Mouse (Mus musculus) CH12.LX (cell line): ENCODE results near the gene Agbl5. TPM values are rescaled to one million over a fixed set of nuclear protein-coding genes. Genes with fewer than 3 reads are reported as not detected.

ENCODE experiments used
- DNase-seq: peaks from one replicate; pipeline ENCODE4 v3.0.0-alpha.2; 2013; ENCODE audit errors: extremely low read depth
- H3K27ac ChIP-seq: 2 replicates; pipeline ENCODE4 v1.5.1; 2012; ENCODE audit warnings: low read depth, mild to moderate bottlenecking, control low read depth, moderate library complexity; ENCODE audit not compliant: insufficient read depth
- H3K27me3 ChIP-seq: replicated peaks from 2 replicates; pipeline ENCODE3; 2012; ENCODE audit warnings: inconsistent platforms
- H3K36me3 ChIP-seq, 2 experiments: replicated peaks in 1 of 2; 2 replicates each; pipeline versions ENCODE3 to v1.6.1; 2012; ENCODE audit warnings: inconsistent platforms in 1 of 2, low read length in 1 of 2, mild to moderate bottlenecking in 1 of 2, mixed read lengths in 1 of 2, moderate library complexity in 1 of 2; ENCODE audit not compliant: control insufficient read depth in 1 of 2, insufficient read depth in 1 of 2
- H3K4me1 ChIP-seq, 2 experiments: 2 replicates each; pipeline ENCODE4 v1.6.1; 2012; ENCODE audit warnings: inconsistent platforms in 1 of 2, moderate library complexity in 1 of 2; ENCODE audit not compliant: insufficient read depth in 2 of 2, control insufficient read depth in 1 of 2
- H3K4me2 ChIP-seq: 2 replicates; pipeline ENCODE4 v1.6.1; 2012; ENCODE audit warnings: low read depth, mild to moderate bottlenecking, control low read depth; ENCODE audit not compliant: poor library complexity, insufficient read depth, severe bottlenecking
- H3K4me3 ChIP-seq, 3 experiments: fragments of 150-350 bp in 1 of 3; sonication (generic) in 1 of 3; replicated peaks in 1 of 3; 2 replicates each; pipeline versions ENCODE3 to v1.5.1; 2011 to 2012; ENCODE audit warnings: low read depth in 2 of 3, low read length in 2 of 3, mild to moderate bottlenecking in 2 of 3, moderate library complexity in 2 of 3, control low read depth in 1 of 3, improper control_type of control experiment in 1 of 3, inconsistent platforms in 1 of 3, mixed read lengths in 1 of 3; ENCODE audit not compliant: poor library complexity in 1 of 3
- H3K79me2 ChIP-seq: replicated peaks from 2 replicates; pipeline ENCODE4 v1.6.1; 2012; ENCODE audit warnings: mild to moderate bottlenecking, moderate library complexity; ENCODE audit not compliant: control insufficient read depth, poor library complexity, insufficient read depth, severe bottlenecking; ENCODE audit errors: extremely low read depth
- H3K9ac ChIP-seq: 2 replicates; pipeline ENCODE4 v1.6.1; 2012; ENCODE audit warnings: low read depth, mild to moderate bottlenecking, control low read depth, moderate library complexity; ENCODE audit not compliant: insufficient read depth
- H3K9me3 ChIP-seq: replicated peaks from 2 replicates; pipeline ENCODE3; 2012; ENCODE audit warnings: low read length, inconsistent platforms, mixed read lengths
- BHLHE40 ChIP-seq: IDR thresholded peaks from 2 replicates; pipeline ENCODE4 v1.6.1; 2011; ENCODE audit warnings: mild to moderate bottlenecking, low read depth, low read length, improper control_type of control experiment
- CHD1 ChIP-seq: IDR thresholded peaks from 2 replicates; pipeline ENCODE4 v1.6.1; 2012; ENCODE audit warnings: low read depth, low read length, improper control_type of control experiment, inconsistent platforms
- CHD2 ChIP-seq: IDR thresholded peaks from 2 replicates; pipeline ENCODE4 v1.6.1; 2011; ENCODE audit warnings: low read length, improper control_type of control experiment
- CTCF ChIP-seq, 2 experiments: IDR thresholded peaks in 1 of 2; conservative IDR thresholded peaks in 1 of 2; 2 replicates each; pipeline ENCODE4 v1.5.1; 2011 to 2012; ENCODE audit warnings: low read depth in 2 of 2, low read length in 2 of 2, improper control_type of control experiment in 1 of 2, inconsistent platforms in 1 of 2, mild to moderate bottlenecking in 1 of 2, moderate library complexity in 1 of 2
- ELF1 ChIP-seq: IDR thresholded peaks from 2 replicates; pipeline ENCODE4 v1.6.1; 2014; ENCODE audit warnings: low read depth, mild to moderate bottlenecking, inconsistent platforms, low read length, improper control_type of control experiment
- EP300 ChIP-seq: IDR thresholded peaks from 2 replicates; pipeline ENCODE4 v1.6.1; 2011; ENCODE audit warnings: low read length, improper control_type of control experiment
- IRF4 ChIP-seq: IDR thresholded peaks from 2 replicates; pipeline ENCODE4 v1.6.1; 2014; ENCODE audit warnings: low read depth, mild to moderate bottlenecking, inconsistent platforms, low read length, improper control_type of control experiment
- JUN ChIP-seq: IDR thresholded peaks from 2 replicates; pipeline ENCODE4 v1.6.1; 2011; ENCODE audit warnings: low read depth, mild to moderate bottlenecking, low read length, improper control_type of control experiment, moderate library complexity; ENCODE audit not compliant: insufficient read depth
- MAFK ChIP-seq: IDR thresholded peaks from 2 replicates; pipeline ENCODE4 v1.6.1; 2011; ENCODE audit warnings: low read length, improper control_type of control experiment; ENCODE audit not compliant: insufficient replicate concordance
- MEF2A ChIP-seq: IDR thresholded peaks from 2 replicates; pipeline ENCODE4 v1.6.1; 2014; ENCODE audit warnings: low read depth, mild to moderate bottlenecking, inconsistent platforms, low read length, improper control_type of control experiment, borderline replicate concordance
- MXI1 ChIP-seq: IDR thresholded peaks from 2 replicates; pipeline ENCODE4 v1.6.1; 2011; ENCODE audit warnings: mild to moderate bottlenecking, low read depth, low read length, improper control_type of control experiment
- NRF1 ChIP-seq: IDR thresholded peaks from 2 replicates; pipeline ENCODE4 v1.6.1; 2014; ENCODE audit warnings: low read depth, mild to moderate bottlenecking, inconsistent platforms, low read length, improper control_type of control experiment, moderate library complexity
- POLR2A ChIP-seq: IDR thresholded peaks from 2 replicates; pipeline ENCODE4 v1.6.1; 2011; ENCODE audit warnings: low read depth, mild to moderate bottlenecking, improper control_type of control experiment, low read length
- RAD21 ChIP-seq: IDR thresholded peaks from 2 replicates; pipeline ENCODE4 v1.6.1; 2011; ENCODE audit warnings: low read depth, mild to moderate bottlenecking, low read length, improper control_type of control experiment, moderate library complexity
- TBP ChIP-seq: conservative IDR thresholded peaks from 2 replicates; pipeline ENCODE4 v1.6.1; 2011; ENCODE audit warnings: low read depth, low read length, improper control_type of control experiment
- TCF12 ChIP-seq: IDR thresholded peaks from 2 replicates; pipeline ENCODE4 v1.6.1; 2014; ENCODE audit warnings: low read depth, mild to moderate bottlenecking, inconsistent platforms, low read length, improper control_type of control experiment
- USF1 ChIP-seq: IDR thresholded peaks from 2 replicates; pipeline ENCODE4 v1.6.1; 2014; ENCODE audit warnings: low read depth, mild to moderate bottlenecking, inconsistent platforms, low read length, improper control_type of control experiment
- USF2 ChIP-seq: conservative IDR thresholded peaks from 2 replicates; pipeline ENCODE4 v1.6.1; 2011; ENCODE audit warnings: low read depth, low read length, improper control_type of control experiment
- ZKSCAN1 ChIP-seq: IDR thresholded peaks from 2 replicates; pipeline ENCODE4 v1.6.1; 2012; ENCODE audit warnings: low read depth, inconsistent platforms, low read length, improper control_type of control experiment, borderline replicate concordance
- ZMIZ1 ChIP-seq: IDR thresholded peaks from 2 replicates; pipeline ENCODE4 v1.6.1; 2012; ENCODE audit warnings: low read depth, mild to moderate bottlenecking, inconsistent platforms, low read length, improper control_type of control experiment
- dilution Hi-C: fragments of 300-500 bp; cut with MboI; formaldehyde crosslinking; loops from 2 replicates; pipeline ENCODE4 v1.14.3; 2020; ENCODE audit warnings: low sequenced_read_pairs; ENCODE audit not compliant: extremely low pct_unique_long_range_greater_than_20kb, extremely low pct_ligation_motif_present
- in situ Hi-C: fragments of 300-500 bp; cut with MboI; formaldehyde crosslinking; loops from 3 replicates; pipeline ENCODE4 v1.14.3; 2019; ENCODE audit warnings: low sequenced_read_pairs, low pct_ligation_motif_present, low pct_unique_long_range_greater_than_20kb, mixed read lengths
- polyA plus RNA-seq: library from polyadenylated mRNA; unstranded; fragments of >175 nt; gene quantifications from 2 replicates; pipeline ENCODE4 v1.2.1, GENCODE M21; 2012; ENCODE audit warnings: low read depth; ENCODE audit not compliant: insufficient read length
- total RNA-seq, 2 experiments: library from RNA; depleted of rRNA; stranded (reverse); fragments of 300-350 nt in 1 of 2; fragments of >200 nt in 1 of 2; gene quantifications; 2 replicates each; pipeline ENCODE4 v1.2.3; 2012 to 2014

Gene Agbl5
- total and polyA plus RNA-seq, 3 experiments, result 4.1 to 11.6 (median 9.3) TPM

DNA sequence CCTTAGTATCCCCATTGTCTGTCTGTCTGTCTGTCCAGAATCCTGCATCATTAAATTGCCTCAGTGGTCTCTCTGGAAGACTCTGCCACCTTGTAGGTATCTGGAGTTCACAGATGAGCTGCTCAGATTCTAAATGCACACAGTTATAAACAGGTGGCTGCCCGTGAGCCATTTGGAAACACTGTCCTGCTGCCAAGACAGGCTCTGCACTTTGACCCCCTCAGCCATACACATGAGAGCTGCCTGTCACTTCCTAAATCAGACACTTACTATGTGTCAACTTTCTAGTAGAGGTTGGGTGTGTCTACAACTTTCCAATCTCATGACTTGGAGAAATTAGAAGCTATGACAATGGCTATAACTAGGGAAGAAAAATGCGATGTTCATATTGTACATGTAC is 48.8 kb upstream of the Agbl5 start:
- dilution Hi-C loops, result no loop called here
- no peak for DNase-seq

GRCm38 (mm10) chr5:30841896-30842295 is 46.6 kb upstream of the Agbl5 start:
- Histone ChIP-seq H3K9ac (no peak overlapping the region), H3K27ac (no peak overlapping the region), H3K4me1 (no peaks in the 10 kb centered on the region), H3K9me3 (peaks cover 3% of the 10 kb centered on the region), H3K4me3 (no peak overlapping the region), H3K79me2 (0 out of 2 replicates have a peak, but pooled peaks cover 2% of the 10 kb centered on the region)
- DNase-seq, result no peak
- dilution Hi-C loops (no loop called here), in situ Hi-C loops (no loop called here)
- TF ChIP-seq USF1 (no peak), EP300 (no peak), ZMIZ1 (no peak)
- TF ChIP-seq, all 38 proteins: peak for 0
- H3K4me2 ChIP-seq, result no peak overlapping the region
- peaks cover 2% of the 10 kb centered on the region for H3K27me3 ChIP-seq
- H3K36me3 ChIP-seq, result no peaks in the 10 kb centered on the region

More for the DNA sequence above, 48.8 kb upstream of the Agbl5 start:
- no peaks in the 10 kb centered on the region for H3K79me2 ChIP-seq
- H3K4me2 ChIP-seq, result no peak overlapping the region
- peaks cover 0 to 2% of the 10 kb centered on the region in 2 experiments for H3K36me3 ChIP-seq
- H3K4me1 ChIP-seq, result no peaks in the 10 kb centered on the region
- TF ChIP-seq POLR2A, result no peak
- TF ChIP-seq TBP, result no peak
- TF ChIP-seq ZKSCAN1, result no peak
- no peak for TF ChIP-seq MXI1
- no peak for TF ChIP-seq IRF4
- no peak for TF ChIP-seq RAD21
- no peak for TF ChIP-seq MAFK
- TF ChIP-seq NRF1, result no peak
- TF ChIP-seq CHD1, result no peak
- TF ChIP-seq BHLHE40, result no peak
- no peak for TF ChIP-seq MEF2A
- no peak for TF ChIP-seq JUN
- TF ChIP-seq EP300, result no peak
- TF ChIP-seq ELF1, result no peak
- no peak for TF ChIP-seq CHD2
- no peak for TF ChIP-seq USF2
- no peak for TF ChIP-seq CTCF (conservative IDR thresholded peaks at IDR 0.05 in 1 of 2, IDR thresholded peaks at IDR 0.05 in 1 of 2; ENCODE audit: low read depth in 2 of 2, low read length in 2 of 2)
- no peak for TF ChIP-seq TCF12
- H3K27me3 ChIP-seq, result peaks cover 2% of the 10 kb centered on the region
- no peak overlapping the region for H3K9ac ChIP-seq
- H3K9me3 ChIP-seq, result peaks cover 6% of the 10 kb centered on the region
- H3K4me3 ChIP-seq, result no peak overlapping the region
- in situ Hi-C loops, result no loop called here
- H3K27ac ChIP-seq, result no peak overlapping the region
